Mouse (Mus musculus): ENCODE results near the gene Smarca2. TPM values are rescaled to one million over a fixed set of nuclear protein-coding genes. Genes with fewer than 3 reads are reported as not detected.

Smarca2 gene
- polyA plus RNA-seq, 1 experiment from 2014 or later = 63.5 TPM

GRCm38 (mm10) chr19:26772051-26772583, 167.3 kb downstream of the Smarca2 start:
- no peaks in the 10 kb centered on the region for H3K9me3 ChIP-seq (ENCODE audit: control insufficient read depth, low read length)
- no peak overlapping the region for H3K27ac ChIP-seq (replicated peaks; ENCODE audit: low read depth, low read length)
- H3K36me3 ChIP-seq (ENCODE audit: control insufficient read depth, insufficient read depth, low read length) = peaks cover 65% of the 10 kb centered on the region
- no peak overlapping the region for H3K9ac ChIP-seq (ENCODE audit: low read depth, low read length)
- H3K4me3 ChIP-seq (ENCODE audit: low read depth, low read length) = no peak overlapping the region
- DNase-seq (ENCODE audit: low spot score) = no peak
- no peak overlapping the region for H3K4me2 ChIP-seq (ENCODE audit: low read depth, low read length)
- WGBS = 95% methylated on average over 11 of the region's 11 CpGs
- peaks cover 9% of the 10 kb centered on the region; the same call in 1 of the 2 replicates for H3K4me1 ChIP-seq (ENCODE audit: control insufficient read depth, insufficient read depth, low read length)
- no peaks in the 10 kb centered on the region for H3K27me3 ChIP-seq (replicated peaks; ENCODE audit: control insufficient read depth, insufficient read depth, low read length)
- ATAC-seq (ENCODE audit: low read depth) = no peak

- H3K36me3 ChIP-seq (ENCODE audit: control insufficient read depth, insufficient read depth, low read length) = peaks cover 80% of the 10 kb centered on the region
- 81% methylated on average over 27 of the region's 27 CpGs for WGBS
- DNase-seq (ENCODE audit: low spot score) = no peak
Measured at GRCm38 (mm10) chr19:26776066-26777025, 171.5 kb downstream of the Smarca2 start.

GRCm38 (mm10) chr19:26778199-26778598, 173.3 kb downstream of the Smarca2 start:
- Histone ChIP-seq H3K4me3 (ENCODE audit: low read depth, low read length) (no peak overlapping the region), H3K36me3 (ENCODE audit: control insufficient read depth, insufficient read depth, low read length) (peaks cover 61% of the 10 kb centered on the region), H3K27me3 (replicated peaks; ENCODE audit: control insufficient read depth, insufficient read depth, low read length) (no peaks in the 10 kb centered on the region), H3K4me2 (ENCODE audit: low read depth, low read length) (no peak overlapping the region), H3K4me1 (ENCODE audit: control insufficient read depth, insufficient read depth, low read length) (no peaks in the 10 kb centered on the region), H3K27ac (replicated peaks; ENCODE audit: low read depth, low read length) (no peak overlapping the region), H3K9me3 (ENCODE audit: control insufficient read depth, low read length) (no peaks in the 10 kb centered on the region), H3K9ac (ENCODE audit: low read depth, low read length) (no peak overlapping the region)
- ATAC-seq (ENCODE audit: low read depth) (no peak), DNase-seq (ENCODE audit: low spot score) (no peak)
- 91% methylated on average over 5 of the region's 5 CpGs for WGBS

More at GRCm38 (mm10) chr19:26776066-26777025, 171.5 kb downstream of the Smarca2 start:
- Histone ChIP-seq H3K4me1 (ENCODE audit: control insufficient read depth, insufficient read depth, low read length) (no peaks in the 10 kb centered on the region), H3K9ac (ENCODE audit: low read depth, low read length) (no peak overlapping the region), H3K4me3 (ENCODE audit: low read depth, low read length) (no peak overlapping the region), H3K4me2 (ENCODE audit: low read depth, low read length) (no peak overlapping the region), H3K27ac (replicated peaks; ENCODE audit: low read depth, low read length) (no peak overlapping the region), H3K27me3 (replicated peaks; ENCODE audit: control insufficient read depth, insufficient read depth, low read length) (no peaks in the 10 kb centered on the region), H3K9me3 (ENCODE audit: control insufficient read depth, low read length) (no peaks in the 10 kb centered on the region)
- ATAC-seq (ENCODE audit: low read depth) = no peak

- Histone ChIP-seq H3K27me3 (replicated peaks; ENCODE audit: control insufficient read depth, insufficient read depth, low read length) (no peaks in the 10 kb centered on the region), H3K9me3 (ENCODE audit: control insufficient read depth, low read length) (no peaks in the 10 kb centered on the region), H3K4me1 (ENCODE audit: control insufficient read depth, insufficient read depth, low read length) (no peaks in the 10 kb centered on the region), H3K9ac (ENCODE audit: low read depth, low read length) (no peak overlapping the region), H3K27ac (replicated peaks; ENCODE audit: low read depth, low read length) (no peak overlapping the region), H3K4me3 (ENCODE audit: low read depth, low read length) (no peak overlapping the region), H3K36me3 (ENCODE audit: control insufficient read depth, insufficient read depth, low read length) (peaks cover 38% of the 10 kb centered on the region), H3K4me2 (ENCODE audit: low read depth, low read length) (no peak overlapping the region)
- ATAC-seq (ENCODE audit: low read depth) = no peak
- DNase-seq (ENCODE audit: low spot score) = no peak
- 87% methylated on average over 2 of the region's 2 CpGs for WGBS
Measured at GRCm38 (mm10) chr19:26781209-26781608, 176.4 kb downstream of the Smarca2 start.

- Histone ChIP-seq H3K4me2 (ENCODE audit: low read depth, low read length) (no peak overlapping the region), H3K4me1 (ENCODE audit: control insufficient read depth, insufficient read depth, low read length) (no peaks in the 10 kb centered on the region)
Measured at GRCm38 (mm10) chr19:26788446-26788845, 183.6 kb downstream of the Smarca2 start.

GRCm38 (mm10) chr19:26790386-26791346, 185.8 kb downstream of the Smarca2 start:
- H3K27ac ChIP-seq (replicated peaks; ENCODE audit: low read depth, low read length) = no peak overlapping the region
- no peaks in the 10 kb centered on the region for H3K27me3 ChIP-seq (replicated peaks; ENCODE audit: control insufficient read depth, insufficient read depth, low read length)
- ATAC-seq (ENCODE audit: low read depth) (no peak), DNase-seq (ENCODE audit: low spot score) (no peak)
- no peak overlapping the region for H3K4me3 ChIP-seq (ENCODE audit: low read depth, low read length)
- no peaks in the 10 kb centered on the region for H3K9me3 ChIP-seq (ENCODE audit: control insufficient read depth, low read length)
- WGBS = 72% methylated on average over 5 of the region's 5 CpGs
- no peaks in the 10 kb centered on the region for H3K36me3 ChIP-seq (ENCODE audit: control insufficient read depth, insufficient read depth, low read length)
- H3K4me2 ChIP-seq (ENCODE audit: low read depth, low read length) = no peak overlapping the region
- H3K9ac ChIP-seq (ENCODE audit: low read depth, low read length) = no peak overlapping the region
- H3K4me1 ChIP-seq (ENCODE audit: control insufficient read depth, insufficient read depth, low read length) = no peaks in the 10 kb centered on the region

More at GRCm38 (mm10) chr19:26788446-26788845, 183.6 kb downstream of the Smarca2 start:
- Histone ChIP-seq H3K9ac (ENCODE audit: low read depth, low read length) (no peak overlapping the region), H3K27me3 (replicated peaks; ENCODE audit: control insufficient read depth, insufficient read depth, low read length) (no peaks in the 10 kb centered on the region), H3K36me3 (ENCODE audit: control insufficient read depth, insufficient read depth, low read length) (no peaks in the 10 kb centered on the region), H3K9me3 (ENCODE audit: control insufficient read depth, low read length) (no peaks in the 10 kb centered on the region), H3K27ac (replicated peaks; ENCODE audit: low read depth, low read length) (no peak overlapping the region), H3K4me3 (ENCODE audit: low read depth, low read length) (no peak overlapping the region)
- ATAC-seq (ENCODE audit: low read depth) (no peak), DNase-seq (ENCODE audit: low spot score) (peak; percentile 31)
- WGBS = 58% methylated on average over 5 of the region's 5 CpGs

- Histone ChIP-seq H3K4me2 (ENCODE audit: low read depth, low read length) (no peak overlapping the region), H3K36me3 (ENCODE audit: control insufficient read depth, insufficient read depth, low read length) (no peaks in the 10 kb centered on the region), H3K4me1 (ENCODE audit: control insufficient read depth, insufficient read depth, low read length) (no peaks in the 10 kb centered on the region), H3K9me3 (ENCODE audit: control insufficient read depth, low read length) (no peaks in the 10 kb centered on the region), H3K27ac (replicated peaks; ENCODE audit: low read depth, low read length) (no peak overlapping the region), H3K9ac (ENCODE audit: low read depth, low read length) (no peak overlapping the region), H3K4me3 (ENCODE audit: low read depth, low read length) (no peak overlapping the region), H3K27me3 (replicated peaks; ENCODE audit: control insufficient read depth, insufficient read depth, low read length) (no peaks in the 10 kb centered on the region)
- WGBS = 63% methylated on average over 1 of the region's 3 CpGs
- no peak for DNase-seq (ENCODE audit: low spot score)
- no peak for ATAC-seq (ENCODE audit: low read depth)
Measured at GRCm38 (mm10) chr19:26794315-26794714, 189.5 kb downstream of the Smarca2 start.

GRCm38 (mm10) chr19:26796006-26796405, 191.2 kb downstream of the Smarca2 start:
- 75% methylated on average over 4 of the region's 4 CpGs for WGBS
- Histone ChIP-seq H3K36me3 (ENCODE audit: control insufficient read depth, insufficient read depth, low read length) (no peaks in the 10 kb centered on the region), H3K9ac (ENCODE audit: low read depth, low read length) (no peak overlapping the region), H3K4me3 (ENCODE audit: low read depth, low read length) (no peak overlapping the region), H3K27ac (replicated peaks; ENCODE audit: low read depth, low read length) (no peak overlapping the region), H3K4me1 (ENCODE audit: control insufficient read depth, insufficient read depth, low read length) (no peaks in the 10 kb centered on the region), H3K9me3 (ENCODE audit: control insufficient read depth, low read length) (no peaks in the 10 kb centered on the region), H3K4me2 (ENCODE audit: low read depth, low read length) (no peak overlapping the region), H3K27me3 (replicated peaks; ENCODE audit: control insufficient read depth, insufficient read depth, low read length) (no peaks in the 10 kb centered on the region)
- ATAC-seq (ENCODE audit: low read depth) = no peak
- no peak for DNase-seq (ENCODE audit: low spot score)
